ENCODE assay signal across 12 mouse cellular contexts in the genomic region with DNA sequence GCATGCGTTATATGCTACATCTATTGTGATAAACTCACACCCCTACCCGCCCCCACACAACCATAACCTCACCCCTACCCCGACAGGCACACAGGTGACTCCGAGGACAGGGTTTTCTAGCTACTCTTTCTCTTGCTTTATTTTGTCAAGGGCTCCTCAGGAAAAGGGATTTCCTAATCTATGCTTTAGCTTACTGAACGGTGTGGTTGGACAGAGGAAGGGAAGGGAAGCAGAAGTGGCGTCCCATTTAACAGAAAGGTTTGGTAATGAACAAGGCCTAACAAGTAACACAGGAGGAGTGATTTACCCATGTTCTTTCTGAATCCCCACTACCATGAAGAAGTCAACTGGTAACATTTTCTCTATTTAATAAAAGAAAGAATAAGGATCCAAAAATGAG.
"Had no signal": no experiment of that assay in that cellular context is flagged by ENCODE, and none has a peak within 500 bp of the region (broad histone marks: within the 10 kb centered on the region; RNA-seq: fewer than 3 reads in every experiment).

No protein-coding gene starts in this region.

- H3K36me3 ChIP-seq: limb, embryonic 12.5 days; limb, embryonic 15.5 days; lung, embryonic 15.5 days; midbrain, embryonic 13.5 days had no signal

- DNase-seq: kidney, adult 11 months; kidney, adult 9 months; kidney, postnatal 14 days; kidney, postnatal 4 days; left cerebral cortex, postnatal 4 days; lung, postnatal 10 days; thymus, adult 18-20 months; thymus, postnatal 36 days had no signal

- H3K27me3 ChIP-seq: limb, embryonic 12.5 days; limb, embryonic 15.5 days; lung, embryonic 15.5 days had no signal

- H3K4me3 ChIP-seq: limb, embryonic 12.5 days; limb, embryonic 15.5 days; lung, embryonic 15.5 days; midbrain, embryonic 13.5 days had no signal

- H3K9ac ChIP-seq: limb, embryonic 12.5 days; limb, embryonic 15.5 days; lung, embryonic 15.5 days; midbrain, embryonic 13.5 days had no signal

- ATAC-seq: midbrain, embryonic 13.5 days had no signal

- H3K4me2 ChIP-seq: limb, embryonic 12.5 days; limb, embryonic 15.5 days; lung, embryonic 15.5 days; midbrain, embryonic 13.5 days had no signal

- H3K27ac ChIP-seq: limb, embryonic 12.5 days; limb, embryonic 15.5 days; lung, embryonic 15.5 days; midbrain, embryonic 13.5 days had no signal

- H3K9me3 ChIP-seq: limb, embryonic 12.5 days; limb, embryonic 15.5 days; lung, embryonic 15.5 days; midbrain, embryonic 13.5 days had no signal
